Mouse (Mus musculus) kidney, adult 18-20 months (tissue): ENCODE results near the gene Hnrnpll.

Experiments used
- DNase-seq: peaks from one replicate; pipeline ENCODE4 v3.0.0; 2021

The Hnrnpll gene

DNA sequence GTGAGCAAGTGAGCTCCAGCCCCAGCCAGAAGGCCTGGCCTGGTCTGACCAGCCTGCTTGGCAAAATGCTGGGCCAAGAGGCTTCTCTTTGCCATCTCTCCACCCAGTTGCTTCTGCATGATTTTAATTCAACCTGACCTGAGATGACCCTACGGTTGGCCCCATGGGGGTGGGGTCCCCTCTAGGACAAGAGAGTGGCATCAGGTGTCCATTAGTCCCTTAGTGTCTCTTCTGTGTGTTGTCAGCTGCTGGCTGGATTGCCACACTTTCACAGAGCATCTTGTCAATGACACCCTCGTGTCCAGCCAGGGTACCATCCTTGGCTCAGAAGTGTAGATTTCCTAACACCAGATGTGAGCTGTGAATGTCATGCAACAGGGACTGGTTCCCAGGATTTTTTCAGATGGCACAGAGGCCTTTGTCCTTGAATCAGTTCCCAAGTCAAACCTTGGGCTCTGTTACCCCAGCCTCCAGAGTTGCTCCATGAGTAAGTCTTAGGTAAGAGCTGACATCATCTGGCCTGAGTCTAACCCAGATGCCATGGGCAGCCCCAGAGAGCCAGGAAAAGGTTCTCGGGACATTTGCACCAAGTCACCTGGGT lies 66.9 kb downstream of the Hnrnpll start:
- DNase-seq, result no peak

DNA sequence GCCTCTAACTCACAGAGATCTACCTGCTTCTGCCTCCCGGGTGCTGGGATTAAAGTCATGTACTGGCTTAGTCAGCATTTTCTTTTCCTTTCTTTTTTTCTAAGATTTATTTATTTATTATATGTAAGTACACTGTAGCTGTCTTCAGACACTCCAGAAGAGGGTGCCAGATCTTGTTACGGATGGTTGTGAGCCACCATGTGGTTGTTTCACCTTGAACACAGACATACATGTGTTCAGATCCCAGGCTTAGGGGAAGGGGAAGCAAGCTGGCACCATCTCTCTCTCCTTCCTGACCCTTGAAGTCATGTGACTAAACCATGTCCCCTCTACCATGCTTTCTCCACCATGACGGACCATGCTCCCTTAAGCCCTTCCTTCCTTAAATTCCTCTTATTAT lies 70.0 kb downstream of the Hnrnpll start:
- no peak for DNase-seq

DNA sequence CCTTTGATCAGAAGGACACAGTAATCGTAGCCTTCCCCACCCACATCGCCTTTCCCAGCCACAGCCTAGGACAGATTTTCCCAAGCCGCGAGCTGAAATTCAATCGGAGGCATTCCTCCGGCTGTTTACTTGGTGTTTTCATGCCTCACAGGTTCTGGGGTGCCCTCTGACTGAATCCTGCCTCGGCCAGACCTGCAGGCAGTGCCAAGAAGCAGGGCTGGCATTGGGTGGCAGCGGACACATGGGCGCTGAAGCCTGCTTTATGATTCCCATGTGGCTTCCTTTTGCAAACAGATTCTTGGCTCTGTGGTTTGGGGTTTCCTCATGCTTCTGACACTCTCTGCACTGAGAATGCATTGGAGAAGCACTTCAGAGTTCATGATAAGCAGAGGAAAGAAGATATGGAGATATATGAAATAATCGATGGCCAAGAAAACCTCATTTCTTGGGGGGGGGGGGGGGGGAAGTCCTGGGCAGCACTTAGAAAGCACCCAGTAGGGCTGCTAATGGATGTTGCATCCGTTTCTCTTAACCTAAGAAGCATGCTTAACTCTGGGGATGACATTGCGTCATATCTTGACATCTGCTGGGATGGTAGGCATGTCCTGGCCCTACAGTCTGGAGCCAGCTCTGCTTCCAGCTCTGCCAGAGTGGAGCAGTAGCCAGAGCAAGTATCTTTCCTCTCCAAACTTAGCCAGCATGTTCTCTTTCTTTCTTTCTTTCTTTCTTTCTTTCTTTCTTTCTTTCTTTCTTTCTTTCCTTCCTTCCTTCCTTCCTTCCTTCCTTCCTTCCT lies 70.8 kb downstream of the Hnrnpll start:
- DNase-seq, result no peak

DNA sequence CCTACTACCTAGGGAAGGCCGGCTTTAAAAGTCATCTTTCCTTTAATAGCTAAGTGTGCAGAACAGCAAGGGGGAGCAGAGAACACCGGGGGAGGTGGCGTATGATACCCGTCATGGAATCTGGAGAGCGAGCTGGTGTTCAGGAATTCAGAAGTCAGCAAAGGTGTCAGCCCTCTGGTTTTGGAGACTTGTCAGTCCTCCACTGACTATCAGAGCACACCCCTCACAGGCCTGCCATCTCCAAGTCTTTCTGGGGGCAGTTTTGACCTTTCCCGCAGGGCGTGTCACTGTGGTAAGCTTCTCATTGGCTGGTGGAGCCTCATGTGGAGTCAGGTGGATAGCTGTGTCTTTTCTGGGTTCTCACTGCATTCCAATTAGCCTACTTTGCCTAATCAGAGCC lies 72.0 kb downstream of the Hnrnpll start:
- no peak for DNase-seq

DNA sequence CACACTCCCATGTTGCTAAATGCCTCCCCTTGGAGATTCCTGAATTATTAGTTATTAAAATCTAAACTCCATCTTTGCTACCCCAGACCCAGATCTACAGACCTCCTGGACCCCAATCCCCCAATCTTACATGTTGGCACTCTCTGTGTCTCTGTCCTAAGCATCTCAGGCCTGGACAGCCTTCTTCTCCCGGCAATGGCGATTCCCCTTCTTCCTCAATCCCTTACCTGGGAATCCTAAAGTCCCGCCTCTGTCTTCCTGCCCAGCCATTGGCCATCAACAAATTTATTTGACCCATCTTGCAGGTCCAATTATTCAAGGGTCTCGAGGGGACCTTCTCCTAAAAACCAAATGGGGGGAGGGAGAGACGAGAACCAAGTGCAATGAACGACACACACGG lies 77.7 kb downstream of the Hnrnpll start:
- DNase-seq, result no peak

DNA sequence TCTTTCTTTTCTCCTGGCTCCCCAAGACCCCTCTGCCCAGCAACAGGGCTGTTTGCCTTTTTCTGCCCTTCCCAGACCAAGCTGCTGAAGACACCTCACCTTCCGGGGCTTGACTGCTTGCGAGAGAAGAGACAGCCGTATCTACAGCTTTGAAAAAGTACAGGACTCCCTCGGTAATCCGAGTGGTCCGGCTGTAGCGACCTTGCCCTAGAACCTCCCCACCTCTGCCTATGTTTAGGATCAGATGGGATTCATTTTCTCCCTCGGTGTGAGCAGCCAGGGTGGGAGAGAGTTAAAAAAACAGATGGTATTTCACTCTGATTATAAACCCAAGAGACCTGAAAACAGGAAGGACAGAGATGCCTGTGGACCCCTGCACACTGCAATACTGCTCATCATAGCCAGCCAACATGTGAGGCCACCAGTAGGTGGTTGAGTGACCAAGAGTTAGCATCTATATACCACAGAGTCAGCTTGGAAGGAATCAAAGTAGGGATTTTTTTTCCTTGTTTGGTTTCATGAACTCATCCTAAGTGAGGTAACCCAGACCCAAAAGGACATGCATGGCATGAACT lies 79.1 kb downstream of the Hnrnpll start:
- no peak for DNase-seq

DNA sequence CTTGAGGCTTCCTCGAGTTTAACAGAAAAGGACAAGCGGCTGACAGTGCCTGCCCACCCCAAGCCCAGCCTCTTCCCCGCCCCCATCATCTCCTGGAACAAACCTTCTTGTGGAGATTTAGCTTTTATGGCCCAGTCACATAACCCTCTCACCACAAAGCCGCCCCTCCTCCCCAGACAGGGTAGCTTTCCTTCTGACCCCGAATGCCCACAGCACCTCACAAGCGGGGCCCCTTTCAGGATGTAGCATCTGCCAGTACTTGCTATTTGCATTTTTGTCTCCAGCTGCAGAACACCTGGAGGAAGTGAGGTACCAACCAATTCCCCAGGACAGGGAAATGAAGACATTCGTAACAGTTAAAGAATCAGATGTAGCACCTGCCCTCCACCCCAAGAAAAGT lies 79.6 kb downstream of the Hnrnpll start:
- no peak for DNase-seq

DNA sequence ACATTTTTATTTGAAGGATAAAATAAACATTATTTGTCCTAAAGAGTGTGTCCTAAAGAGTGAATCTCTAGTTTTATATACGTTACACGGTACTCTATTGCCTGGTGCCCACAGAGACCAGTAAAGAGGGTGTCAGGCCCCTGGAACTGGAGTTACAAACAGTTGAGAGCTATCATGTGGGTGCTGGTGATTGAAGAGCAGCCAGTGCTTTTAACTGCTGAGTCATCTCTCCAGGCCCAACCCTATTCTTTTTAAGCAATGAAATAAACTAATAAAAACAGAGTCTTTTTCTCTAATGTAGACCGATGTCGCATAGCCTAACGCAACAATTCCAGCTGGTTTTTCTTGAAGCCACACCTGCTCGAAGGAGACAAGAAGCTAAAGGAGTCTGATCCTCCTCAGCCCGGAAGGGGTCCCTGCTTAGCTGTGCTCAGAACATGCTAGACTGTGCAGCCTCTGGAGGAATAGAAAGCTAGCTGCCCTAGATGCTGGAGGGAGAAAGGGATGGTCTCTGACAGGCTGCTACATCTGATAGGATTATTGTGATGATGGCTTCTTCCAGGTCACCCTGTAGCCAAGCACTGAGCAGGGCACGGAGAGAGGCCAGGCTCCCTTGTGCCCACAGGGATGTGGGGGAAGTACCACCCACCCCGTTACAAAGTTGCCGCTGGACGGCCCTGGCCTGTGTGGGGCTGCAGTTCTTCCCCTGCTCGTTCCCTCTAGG lies 80.2 kb downstream of the Hnrnpll start:
- no peak for DNase-seq

DNA sequence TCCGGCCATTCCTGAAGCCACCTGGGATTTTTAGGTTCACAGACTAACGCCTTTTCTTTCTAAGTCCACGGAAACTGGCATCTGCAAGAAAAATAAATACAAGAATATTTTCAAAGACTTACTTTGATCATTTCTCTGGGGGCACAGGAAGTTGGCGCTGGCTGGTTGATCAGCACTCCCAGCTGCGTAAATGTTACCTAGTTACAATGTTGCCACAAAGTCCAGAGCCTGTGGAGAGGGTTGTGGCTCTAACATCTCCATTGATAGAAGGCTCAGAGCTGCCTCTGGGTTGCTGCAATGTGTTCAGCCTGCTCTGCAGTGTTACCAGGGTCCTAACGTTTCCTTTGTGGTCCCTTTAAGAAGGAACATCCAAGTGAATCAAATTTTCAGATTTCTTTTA lies 80.8 kb downstream of the Hnrnpll start:
- no peak for DNase-seq

DNA sequence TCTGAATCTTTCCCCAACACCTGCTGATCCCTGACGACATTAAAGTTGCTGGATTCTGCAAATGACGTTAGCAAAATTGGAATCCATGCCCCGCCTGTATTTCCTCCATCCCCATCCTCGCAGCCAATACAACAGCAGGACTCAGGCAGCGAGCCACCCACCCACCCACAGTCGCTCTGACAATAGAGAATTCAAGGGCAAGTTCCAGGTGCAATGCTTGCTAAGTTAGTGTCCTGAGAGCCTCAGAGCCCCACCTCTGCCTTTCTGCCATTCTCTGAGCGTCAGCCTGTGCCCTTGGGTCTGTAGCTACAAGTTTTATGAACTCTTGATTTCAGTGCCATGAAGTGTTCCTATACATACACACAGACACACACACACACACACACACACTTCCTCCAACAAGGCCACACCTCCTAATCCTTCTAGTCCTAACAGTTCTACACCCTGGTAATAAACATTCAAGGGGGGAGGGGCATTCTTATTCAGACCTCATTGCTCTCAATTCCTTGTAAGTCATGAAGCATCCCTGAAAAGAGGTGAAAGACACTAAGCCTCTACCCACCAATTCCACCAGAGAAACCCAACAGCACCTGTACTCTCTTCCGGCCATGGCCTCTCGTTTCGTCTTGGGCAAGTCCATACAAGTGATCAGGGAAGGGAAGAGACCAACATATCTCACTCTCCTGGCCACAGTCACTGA lies 81.6 kb downstream of the Hnrnpll start:
- DNase-seq, result no peak
